Mouse (Mus musculus): ENCODE measurements around the gene Rnf135. TPM values are rescaled to one million over a fixed set of nuclear protein-coding genes. Genes with fewer than 3 reads are reported as not detected.

Rnf135 gene
- total RNA-seq (2012; rRNA removed) (4.1 and 5.2 TPM in 2 replicates), polyA plus RNA-seq (2012; ENCODE audit: insufficient read depth in 1 of 2, insufficient read length in 2 of 2, low read depth in 1 of 2, low replicate concordance in 2 of 2, missing spikeins in 1 of 2) (1 to 10 TPM in 1 of 2 experiments, not detected in 1; 8.0 TPM)

- DNase-seq (ENCODE audit: low read depth, low spot score), result peak; percentile 97
- H3K27ac ChIP-seq (ENCODE audit: control insufficient read depth, low read depth, low read length), result peak within 1 kb of the TSS; percentile 77
- H3K4me3 ChIP-seq (ENCODE audit: control insufficient read depth in 1 of 2, insufficient read depth in 1 of 2, low read depth in 2 of 2, low read length in 2 of 2), result peak within 1 kb of the TSS; percentile 90 to 91
- H3K9me3 ChIP-seq (replicated peaks; ENCODE audit: insufficient read depth, low read length), result no peaks in the 10 kb centered on the region
- H3K79me2 ChIP-seq (ENCODE audit: control insufficient read depth, insufficient read depth, low read length, poor library complexity), result peaks cover 4% of the 10 kb centered on the region; the same call in 1 of the 2 replicates
- peaks cover 2 to 11% of the 10 kb centered on the region in 2 experiments; a peak in 3 of 4 replicates for H3K4me1 ChIP-seq (ENCODE audit: control insufficient read depth in 1 of 2, insufficient read depth in 2 of 2, low read length in 2 of 2)
- H3K36me3 ChIP-seq (ENCODE audit: control insufficient read depth in 1 of 2, insufficient read depth in 2 of 2, low read length in 2 of 2), result peaks cover 0 to 9% of the 10 kb centered on the region in 2 experiments; a peak in 2 of 4 replicates
- peak within 1 kb of the TSS; percentile 88 for H3K9ac ChIP-seq (ENCODE audit: control insufficient read depth, low read depth, low read length, poor library complexity, severe bottlenecking)
- no peaks in the 10 kb centered on the region for H3K27me3 ChIP-seq (ENCODE audit: control insufficient read depth in 1 of 2, insufficient read depth in 2 of 2, low read length in 2 of 2)
- peak; percentile 47 for TF ChIP-seq MAX (IDR thresholded peaks at IDR 0.05; ENCODE audit: low read length)
- no peak for TF ChIP-seq MAFK (IDR thresholded peaks at IDR 0.05; ENCODE audit: borderline replicate concordance, low read depth, low read length)
- TF ChIP-seq POLR2A (IDR thresholded peaks at IDR 0.05; ENCODE audit: control insufficient read depth in 1 of 2, insufficient read depth in 1 of 2, low read depth in 1 of 2, low read length in 2 of 2, poor library complexity in 1 of 2), result peak; percentile 96 to 99
- TF ChIP-seq CHD1 (IDR thresholded peaks at IDR 0.05; ENCODE audit: low read depth, low read length), result no peak
- no peak for TF ChIP-seq GABPA (IDR thresholded peaks at IDR 0.05; ENCODE audit: low read depth, low read length)
- TF ChIP-seq HCFC1 (IDR thresholded peaks at IDR 0.05; ENCODE audit: low read depth, low read length), result peak; percentile 70
- peak; percentile 93 for TF ChIP-seq ZMIZ1 (IDR thresholded peaks at IDR 0.05; ENCODE audit: low read depth, low read length)
- TF ChIP-seq TCF12 (IDR thresholded peaks at IDR 0.05; ENCODE audit: low read depth, low read length), result peak; percentile 67
- TF ChIP-seq SIN3A (IDR thresholded peaks at IDR 0.05; ENCODE audit: low read length), result peak; percentile 60
- peak in 1 of 2 experiments; percentile 45; a peak in 1 of 4 replicates for TF ChIP-seq EP300 (IDR thresholded peaks at IDR 0.05; ENCODE audit: low read depth in 1 of 2, low read length in 2 of 2)
- TF ChIP-seq TAL1 (IDR thresholded peaks at IDR 0.05; ENCODE audit: low read length), result no peak
- TF ChIP-seq SMC3 (IDR thresholded peaks at IDR 0.05; ENCODE audit: low read depth, low read length), result no peak
- TF ChIP-seq MYC (IDR thresholded peaks at IDR 0.05; ENCODE audit: low read depth, low read length), result peak; percentile 50; the same call in 1 of the 2 replicates
- TF ChIP-seq GATA1 (IDR thresholded peaks at IDR 0.05; ENCODE audit: low read depth, low read length), result no peak
- TF ChIP-seq POLR2AphosphoS5 (IDR thresholded peaks at IDR 0.05; ENCODE audit: borderline replicate concordance, low read depth, low read length), result 0 out of 2 replicates have a peak, but pooled peaks have one; percentile 81
- peak; percentile 95 for TF ChIP-seq NELFE (IDR thresholded peaks at IDR 0.05; ENCODE audit: low read depth, low read length)
- TF ChIP-seq MYB (IDR thresholded peaks at IDR 0.05; ENCODE audit: low read depth, low read length), result no peak
- no peak for TF ChIP-seq JUND (IDR thresholded peaks at IDR 0.05; ENCODE audit: low read depth, low read length)
- TF ChIP-seq E2F4 (IDR thresholded peaks at IDR 0.05; ENCODE audit: borderline replicate concordance, low read depth, low read length), result no peak
- peak; percentile 79 for TF ChIP-seq ELF1 (IDR thresholded peaks at IDR 0.05; ENCODE audit: low read depth, low read length)
- TF ChIP-seq MAZ (IDR thresholded peaks at IDR 0.05; ENCODE audit: low read depth, low read length), result no peak; the same call in 1 of the 2 replicates
- TF ChIP-seq RCOR1 (IDR thresholded peaks at IDR 0.05; ENCODE audit: low read depth, low read length), result no peak
- TF ChIP-seq MEF2A (IDR thresholded peaks at IDR 0.05; ENCODE audit: extremely low read depth, insufficient replicate concordance, low read depth, low read length, poor library complexity, severe bottlenecking), result no peak
- peak; percentile 92 for TF ChIP-seq POLR2AphosphoS2 (IDR thresholded peaks at IDR 0.05; ENCODE audit: low read length)
These were observed at the start of gene Rnf135 for GRCm38 (mm10) chr11:80183705-80184255. TSS of gene Rnf135 (plus strand) at chr11:80183851.
